Mouse (Mus musculus): ENCODE measurements around the gene Speer4c.
A peak's percentile ranks its signal among the peaks of the same experiment; 100 is the strongest.
"Not testable (repeated sequence)": the region's sequence is repeated elsewhere in the genome, so short reads cannot be mapped to it uniquely, and the experiment has no call there.

Speer4c gene

GRCm38 (mm10) chr5:15714171-15714570 lies at the start of gene Speer4c:
Gene Speer4c (minus strand): TSS chr5:15714271.
- not testable (repeated sequence) for DNase-seq (ENCODE audit: low read depth, low spot score)

GRCm38 (mm10) chr5:15747478-15748255 lies 33.6 kb upstream of the Speer4c start:
- DNase-seq (ENCODE audit: low read depth, low spot score) = no peak

- no peak for DNase-seq (ENCODE audit: low read depth, low spot score)
Measured at GRCm38 (mm10) chr5:15734097-15734867, 20.2 kb upstream of the Speer4c start.

DNA sequence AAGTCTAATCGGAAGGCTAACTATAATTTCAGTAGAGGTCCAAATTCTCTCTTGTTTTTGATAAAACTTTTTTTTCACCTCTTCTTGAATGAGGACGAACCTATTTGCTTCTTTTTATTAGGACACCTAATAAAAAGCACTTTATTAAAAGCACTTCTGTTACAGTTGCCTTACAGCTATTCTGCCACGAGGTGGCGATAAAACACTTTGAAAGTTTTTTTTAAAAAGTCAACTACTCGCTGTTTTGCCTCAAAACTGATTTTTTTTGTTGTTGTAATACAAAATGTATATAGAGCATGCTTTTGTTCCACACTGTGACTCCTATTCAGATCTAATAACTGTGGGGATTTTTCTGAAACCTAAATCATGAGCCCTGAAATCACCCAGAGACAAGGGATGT lies 11.2 kb downstream of the Speer4c start:
- peak; percentile 37 for DNase-seq (ENCODE audit: low read depth, low spot score)

DNA sequence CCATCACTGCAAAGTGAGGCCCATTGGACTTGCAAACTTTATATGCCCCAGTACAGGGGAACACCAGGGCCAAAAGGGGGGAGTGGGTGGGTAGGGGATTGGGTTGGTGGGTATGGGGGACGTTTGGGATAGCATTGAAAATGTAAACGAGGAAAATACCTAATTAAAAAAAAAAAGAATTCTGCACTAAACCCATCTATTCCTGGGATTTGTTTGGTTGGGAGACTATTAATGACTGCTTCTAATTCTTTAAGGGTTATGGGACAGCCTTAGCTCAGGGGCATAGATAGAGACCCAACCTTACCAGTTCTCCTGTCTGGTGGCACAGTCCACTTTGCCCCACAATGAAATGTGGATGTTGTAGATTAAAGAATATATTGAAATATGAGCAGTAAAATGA lies 16.4 kb downstream of the Speer4c start:
- not testable (repeated sequence) for DNase-seq (ENCODE audit: low read depth, low spot score)

- DNase-seq (ENCODE audit: low read depth, low spot score) = not testable (repeated sequence)
Measured at GRCm38 (mm10) chr5:15691849-15692248, 22.2 kb downstream of the Speer4c start.

- DNase-seq (ENCODE audit: low read depth, low spot score) = peak; percentile 21
Measured at GRCm38 (mm10) chr5:15690822-15691221, 23.2 kb downstream of the Speer4c start.

- not testable (repeated sequence) for DNase-seq (ENCODE audit: low read depth, low spot score)
Measured at GRCm38 (mm10) chr5:15689659-15690213, 24.3 kb downstream of the Speer4c start.

DNA sequence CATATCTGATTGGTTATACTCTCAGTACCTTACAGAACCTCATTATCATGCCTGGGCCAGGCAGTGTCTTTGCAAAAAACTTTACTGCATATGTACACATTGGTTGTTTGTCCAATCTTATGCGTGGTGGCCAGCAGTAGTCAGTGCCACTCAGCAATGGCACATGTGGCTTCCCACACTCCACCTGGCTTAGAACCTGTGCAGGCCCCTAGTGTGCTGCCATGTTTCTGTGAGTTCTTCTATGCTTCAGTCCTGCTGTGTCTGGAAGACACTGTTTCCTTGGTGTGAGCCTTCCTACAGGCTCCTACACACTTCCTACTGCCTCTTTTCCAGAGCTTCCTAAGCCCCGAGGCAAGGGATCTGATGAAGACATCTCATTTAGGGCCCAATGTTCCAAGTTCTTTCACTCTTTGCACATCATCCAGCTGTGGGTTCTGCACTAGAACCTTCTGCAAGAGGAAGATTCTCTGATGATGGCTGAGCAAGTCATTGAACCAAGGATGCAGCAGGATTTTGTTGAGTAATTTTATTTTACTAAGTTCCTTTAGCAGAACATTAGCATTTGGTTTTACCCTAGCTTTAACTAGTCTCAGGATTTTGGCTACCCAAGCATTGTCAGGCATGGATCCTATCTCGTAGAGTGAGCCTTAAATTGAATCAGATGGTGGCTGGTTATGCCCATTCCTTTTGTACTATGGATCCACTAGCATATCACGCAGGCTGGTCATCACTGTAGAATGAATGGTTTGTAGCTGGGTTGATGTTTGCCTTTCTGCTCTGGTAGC lies 25.0 kb downstream of the Speer4c start:
- DNase-seq (ENCODE audit: low read depth, low spot score) = not testable (repeated sequence)

DNA sequence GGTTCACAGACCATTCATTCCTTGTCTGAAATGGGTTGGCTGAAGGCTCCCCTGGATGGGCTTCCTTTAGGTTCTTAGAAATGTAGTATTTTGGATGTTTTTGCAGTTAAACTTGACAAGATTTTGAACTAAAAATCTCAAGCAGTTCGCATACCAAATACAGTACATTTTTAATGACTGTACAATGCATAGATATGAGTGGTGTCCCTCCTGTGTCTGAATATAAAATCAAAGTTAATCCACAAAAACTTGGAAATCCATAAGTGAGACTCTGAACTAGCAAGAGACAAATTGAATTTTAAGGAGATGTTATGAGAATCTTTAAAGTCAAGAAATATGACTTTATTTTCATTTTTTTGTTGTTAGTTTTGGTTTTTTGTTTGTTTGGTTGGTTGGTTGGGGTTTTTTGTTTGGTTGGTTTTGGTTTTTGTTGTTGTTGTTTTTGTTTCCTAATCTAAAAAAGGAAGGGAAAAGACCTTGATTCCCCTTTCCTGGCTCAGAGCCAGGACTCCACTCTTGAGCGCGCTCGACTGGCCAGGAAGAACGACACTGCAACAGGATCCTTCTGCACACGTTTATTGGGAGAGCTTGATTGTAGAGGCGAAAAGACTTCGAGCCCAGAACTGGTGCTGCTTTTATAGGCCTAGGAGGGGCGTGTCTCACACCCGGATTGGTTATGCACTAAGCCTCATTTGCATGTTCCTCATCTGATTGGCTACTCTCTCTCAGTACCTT lies 32.6 kb downstream of the Speer4c start:
- DNase-seq (ENCODE audit: low read depth, low spot score) = not testable (repeated sequence)

DNA sequence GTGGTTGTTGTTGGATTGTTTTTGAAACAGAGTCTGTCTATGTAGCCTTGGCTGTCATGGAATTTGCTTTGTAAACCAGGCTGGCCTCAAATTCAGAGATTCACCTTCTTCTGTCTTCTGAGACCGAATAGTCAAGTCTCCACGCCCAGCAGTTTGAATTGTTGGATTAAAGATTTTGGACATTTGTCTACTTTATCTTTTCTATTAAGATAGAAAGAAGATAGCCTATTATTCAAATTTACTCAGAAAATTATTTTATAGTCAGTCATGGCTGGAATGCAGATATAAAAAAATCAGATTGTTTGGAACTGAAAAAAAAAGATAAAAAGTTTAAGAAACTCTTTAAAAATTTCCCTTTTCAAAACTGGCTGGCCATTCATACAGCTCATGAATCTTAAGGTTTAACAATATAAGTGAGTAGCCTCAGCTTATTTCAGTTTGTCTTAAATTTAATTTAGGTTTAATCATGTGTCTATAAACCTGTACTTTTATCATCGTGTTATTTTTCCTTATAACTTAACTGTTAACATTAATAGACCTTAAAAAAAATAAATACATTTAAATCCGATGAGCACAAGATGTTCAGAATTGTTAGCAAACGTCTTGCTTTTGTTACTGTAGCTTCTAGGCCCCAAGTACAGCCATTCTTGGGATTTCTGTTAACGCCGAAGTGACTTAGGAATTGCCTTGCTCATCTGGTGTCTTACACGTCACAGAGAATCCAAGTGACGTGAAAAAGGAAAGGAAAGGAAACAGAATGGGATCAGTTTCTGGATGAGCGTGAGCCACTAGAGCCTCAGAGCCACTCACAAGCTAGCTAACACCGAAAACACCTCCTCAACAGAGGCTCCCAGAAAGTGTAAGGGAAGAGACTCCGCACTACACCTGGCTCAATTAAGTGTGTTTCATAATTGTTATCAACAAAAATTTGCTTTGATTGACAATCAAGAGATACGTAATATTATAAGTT lies 33.8 kb downstream of the Speer4c start:
- peak; percentile 16 for DNase-seq (ENCODE audit: low read depth, low spot score)

DNA sequence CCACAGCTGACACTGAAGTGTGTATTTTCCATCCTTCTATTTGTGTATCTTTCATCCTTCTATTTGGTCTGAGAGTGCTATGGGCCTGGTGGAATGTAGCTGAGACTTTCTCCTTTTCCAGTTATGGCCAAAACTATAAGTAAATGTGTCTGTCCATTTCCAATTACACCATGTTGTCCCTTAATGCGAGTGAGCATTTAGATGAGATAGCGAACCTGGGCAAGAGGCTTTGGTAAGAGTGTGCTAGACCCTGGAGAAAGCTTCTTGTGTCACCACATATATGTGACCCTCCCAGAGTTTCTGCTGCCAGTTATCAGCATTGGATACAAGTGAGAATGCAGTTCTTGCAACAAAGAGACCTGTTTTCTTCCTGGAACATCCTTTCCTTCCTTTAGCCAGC lies 35.2 kb downstream of the Speer4c start:
- DNase-seq (ENCODE audit: low read depth, low spot score) = peak; percentile 32

DNA sequence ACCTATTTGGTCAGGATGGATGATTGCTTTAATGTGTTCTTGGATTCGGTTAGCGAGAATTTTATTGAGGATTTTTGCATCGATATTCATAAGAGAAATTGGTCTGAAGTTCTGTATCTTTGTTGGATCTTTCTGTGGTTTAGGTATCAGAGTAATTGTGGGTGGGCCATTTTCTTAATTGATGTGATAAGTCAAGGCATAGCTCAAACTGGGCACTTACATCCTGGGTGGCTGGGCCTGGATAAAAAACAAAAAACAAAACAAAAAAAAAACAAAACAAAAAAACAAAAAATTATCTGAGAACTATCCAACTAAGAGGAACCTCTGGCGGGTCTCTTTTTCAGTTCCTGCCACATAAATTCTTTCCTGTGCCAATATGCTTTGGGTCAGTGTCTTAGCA lies 36.3 kb downstream of the Speer4c start:
- not testable (repeated sequence) for DNase-seq (ENCODE audit: low read depth, low spot score)

GRCm38 (mm10) chr5:15674429-15675244 lies 39.4 kb downstream of the Speer4c start:
- DNase-seq (ENCODE audit: low read depth, low spot score) = not testable (repeated sequence)

DNA sequence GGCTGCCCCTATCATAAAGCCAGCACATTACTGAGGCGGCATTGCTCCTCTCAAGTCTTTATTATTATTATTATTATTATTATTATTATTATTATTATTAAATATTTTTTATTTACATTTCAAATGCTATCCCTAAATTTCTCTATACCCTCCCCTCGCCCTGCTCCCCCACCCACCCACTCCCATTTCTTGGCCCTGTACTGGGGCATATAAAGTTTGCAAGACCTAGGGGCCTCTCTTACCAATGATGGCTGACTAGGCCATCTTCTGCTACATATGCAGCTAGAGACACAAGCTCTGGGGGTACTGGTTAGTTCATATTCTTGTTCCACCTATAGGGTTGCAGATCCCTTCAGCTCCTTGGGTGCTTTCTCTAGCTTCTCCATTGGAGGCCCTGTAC lies 40.1 kb downstream of the Speer4c start:
- DNase-seq (ENCODE audit: low read depth, low spot score) = not testable (repeated sequence)

GRCm38 (mm10) chr5:15670789-15671188 lies 43.3 kb downstream of the Speer4c start:
- DNase-seq (ENCODE audit: low read depth, low spot score) = peak; percentile 2

- not testable (repeated sequence) for DNase-seq (ENCODE audit: low read depth, low spot score)
Measured at GRCm38 (mm10) chr5:15663847-15664246, 50.2 kb downstream of the Speer4c start.

All from 3T3-L1 (cell line).